Mouse (Mus musculus) cortical plate, adult 2 months (tissue): ENCODE results near the gene Nrxn2. TPM values are rescaled to one million over a fixed set of nuclear protein-coding genes. Genes with fewer than 3 reads are reported as not detected.

ENCODE experiments used
- H3K27ac ChIP-seq: fragments of 200-500 bp; 2 replicates; pipeline ENCODE4 v1.5.1; 2012; ENCODE audit warnings: low read length, control low read depth, inconsistent platforms; ENCODE audit not compliant: insufficient read depth
- H3K4me1 ChIP-seq: fragments of 200-500 bp; 2 replicates; pipeline ENCODE4 v1.6.1; 2011; ENCODE audit warnings: low read length; ENCODE audit not compliant: control insufficient read depth, insufficient read depth
- H3K4me3 ChIP-seq: fragments of 200-500 bp; 2 replicates; pipeline ENCODE4 v1.5.1; 2011; ENCODE audit warnings: mild to moderate bottlenecking, low read length, control low read depth; ENCODE audit not compliant: insufficient read depth
- CTCF ChIP-seq: fragments of 200-500 bp; IDR thresholded peaks from 2 replicates; pipeline ENCODE4 v1.5.1; 2011; ENCODE audit warnings: mild to moderate bottlenecking, control low read depth, low read length; ENCODE audit not compliant: insufficient read depth; ENCODE audit errors: extremely low read depth
- POLR2A ChIP-seq: fragments of 200-500 bp; IDR thresholded peaks from 2 replicates; pipeline ENCODE4 v1.6.1; 2011; ENCODE audit warnings: mild to moderate bottlenecking, low read length, control low read depth; ENCODE audit not compliant: insufficient read depth; ENCODE audit errors: extremely low read depth
- polyA plus RNA-seq: library from polyadenylated mRNA; depleted of rRNA; stranded (reverse); fragments of >200 nt; gene quantifications from 2 replicates; pipeline ENCODE4 v1.2.3, GENCODE M21; 2012

Nrxn2 gene
- polyA plus RNA-seq, 1 experiment, result 279 TPM

DNA sequence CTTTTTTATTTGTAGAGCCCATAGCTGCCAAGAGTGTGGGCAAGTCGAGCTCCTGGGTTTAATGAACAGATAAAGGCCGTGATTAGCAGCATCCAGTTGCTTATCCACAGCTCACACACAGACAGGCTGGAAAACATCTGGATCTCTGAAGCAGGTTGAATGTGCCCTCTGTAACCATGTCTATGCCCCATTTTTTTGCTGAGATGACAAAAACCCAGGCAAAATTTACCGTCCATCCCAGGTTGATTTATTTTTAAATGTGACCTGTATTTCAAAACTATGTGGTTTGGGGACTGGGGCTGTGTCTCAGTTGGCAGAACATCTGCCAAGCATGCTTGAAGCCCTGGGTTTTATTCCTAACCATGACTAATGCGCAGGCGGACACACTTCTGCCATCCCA lies 9.4 kb upstream of the Nrxn2 start:
- Histone ChIP-seq H3K4me1 (no peaks in the 10 kb centered on the region), H3K4me3 (no peak overlapping the region), H3K27ac (no peak overlapping the region)
- TF ChIP-seq CTCF (no peak), POLR2A (no peak)

DNA sequence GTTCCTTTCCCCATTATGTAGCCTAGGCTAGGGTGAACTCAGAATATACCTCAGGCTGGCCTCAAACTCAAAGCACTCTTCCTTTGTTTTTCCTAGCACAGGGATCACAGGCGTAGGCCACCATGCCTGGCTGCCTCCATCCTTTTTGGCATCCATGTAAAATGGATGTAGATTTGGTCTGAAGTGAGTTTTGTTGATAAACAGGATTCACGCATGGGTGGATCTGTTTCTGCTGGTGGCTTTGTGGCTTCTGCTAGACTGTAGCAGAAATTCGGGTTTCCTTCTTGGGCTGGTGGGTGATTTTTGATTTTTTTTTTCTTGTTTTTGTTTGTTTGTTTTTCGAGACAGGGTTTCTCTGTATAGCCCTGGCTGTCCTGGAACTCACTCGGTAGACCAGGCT lies 8.6 kb upstream of the Nrxn2 start:
- no peak overlapping the region for H3K4me3 ChIP-seq
- TF ChIP-seq CTCF (no peak), POLR2A (no peak)
- H3K4me1 ChIP-seq, result no peaks in the 10 kb centered on the region
- no peak overlapping the region for H3K27ac ChIP-seq

- no peak for TF ChIP-seq CTCF
- TF ChIP-seq POLR2A, result no peak
- H3K27ac ChIP-seq, result no peak overlapping the region
- H3K4me3 ChIP-seq, result no peak overlapping the region
- H3K4me1 ChIP-seq, result peaks cover 6% of the 10 kb centered on the region
These were observed 5.7 kb upstream of the Nrxn2 start for GRCm38 (mm10) chr19:6412798-6413197.

DNA sequence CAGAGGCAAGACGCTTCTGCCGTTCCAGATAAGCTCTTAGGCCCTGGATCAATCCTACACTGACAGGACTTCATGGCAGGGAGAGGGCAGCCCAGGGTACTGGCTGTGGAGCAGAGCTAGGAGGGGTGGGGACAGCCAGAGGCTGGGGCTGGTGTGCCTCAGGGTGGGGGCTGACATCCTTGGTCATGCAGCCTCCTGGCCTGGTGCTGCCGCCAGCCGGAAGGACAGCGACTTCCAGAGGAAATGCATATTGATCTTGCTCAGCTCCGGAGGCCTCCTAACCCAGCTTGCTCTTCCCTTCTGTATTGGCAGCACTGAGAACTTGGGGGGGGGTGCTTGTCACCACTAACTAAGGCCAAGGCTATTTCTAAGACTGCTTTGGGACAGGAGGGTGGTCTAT lies 3.1 kb upstream of the Nrxn2 start:
- H3K4me1 ChIP-seq, result peaks cover 6% of the 10 kb centered on the region
- H3K27ac ChIP-seq, result no peak overlapping the region
- TF ChIP-seq POLR2A (no peak), CTCF (no peak)
- no peak overlapping the region for H3K4me3 ChIP-seq

DNA sequence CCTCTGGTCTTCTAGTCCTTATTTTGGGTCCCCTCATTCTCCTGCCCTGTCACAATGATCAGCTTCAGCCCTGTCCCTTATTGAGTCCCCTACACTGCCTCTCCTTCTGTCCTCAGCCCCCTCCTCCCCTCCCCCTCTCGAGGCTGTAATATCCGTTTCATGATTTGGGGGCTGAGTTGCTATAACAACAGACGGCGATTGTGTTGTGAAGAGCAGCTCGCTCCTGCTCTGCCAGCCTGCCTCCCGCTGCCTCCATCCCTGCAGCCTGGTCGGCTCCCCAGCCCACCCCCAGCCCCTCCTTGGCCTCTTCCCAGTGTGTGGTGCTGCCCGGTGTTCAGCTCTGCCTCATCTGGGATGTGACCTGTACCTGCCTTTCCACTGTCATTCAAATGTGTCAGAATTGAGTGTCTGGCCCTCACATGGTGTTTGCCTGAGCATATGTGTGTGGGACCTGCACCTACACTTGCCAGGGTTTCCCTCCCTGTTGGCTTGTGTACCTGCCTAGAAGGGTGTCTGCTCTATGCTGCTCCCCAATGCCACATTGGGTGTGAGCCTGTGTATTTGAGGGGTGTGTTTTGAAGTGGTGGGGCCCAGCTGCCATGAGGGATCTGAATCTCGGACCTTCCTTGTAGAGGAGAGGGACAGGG lies 2.3 kb upstream of the Nrxn2 start:
- peaks cover 13% of the 10 kb centered on the region for H3K4me1 ChIP-seq
- H3K4me3 ChIP-seq, result no peak overlapping the region
- no peak overlapping the region for H3K27ac ChIP-seq
- TF ChIP-seq POLR2A, result no peak
- TF ChIP-seq CTCF, result no peak

GRCm38 (mm10) chr19:6416894-6417761 lies 1.4 kb upstream of the Nrxn2 start:
- H3K4me3 ChIP-seq, result no peak overlapping the region
- no peak for TF ChIP-seq CTCF
- H3K4me1 ChIP-seq, result peaks cover 13% of the 10 kb centered on the region
- H3K27ac ChIP-seq, result no peak overlapping the region

DNA sequence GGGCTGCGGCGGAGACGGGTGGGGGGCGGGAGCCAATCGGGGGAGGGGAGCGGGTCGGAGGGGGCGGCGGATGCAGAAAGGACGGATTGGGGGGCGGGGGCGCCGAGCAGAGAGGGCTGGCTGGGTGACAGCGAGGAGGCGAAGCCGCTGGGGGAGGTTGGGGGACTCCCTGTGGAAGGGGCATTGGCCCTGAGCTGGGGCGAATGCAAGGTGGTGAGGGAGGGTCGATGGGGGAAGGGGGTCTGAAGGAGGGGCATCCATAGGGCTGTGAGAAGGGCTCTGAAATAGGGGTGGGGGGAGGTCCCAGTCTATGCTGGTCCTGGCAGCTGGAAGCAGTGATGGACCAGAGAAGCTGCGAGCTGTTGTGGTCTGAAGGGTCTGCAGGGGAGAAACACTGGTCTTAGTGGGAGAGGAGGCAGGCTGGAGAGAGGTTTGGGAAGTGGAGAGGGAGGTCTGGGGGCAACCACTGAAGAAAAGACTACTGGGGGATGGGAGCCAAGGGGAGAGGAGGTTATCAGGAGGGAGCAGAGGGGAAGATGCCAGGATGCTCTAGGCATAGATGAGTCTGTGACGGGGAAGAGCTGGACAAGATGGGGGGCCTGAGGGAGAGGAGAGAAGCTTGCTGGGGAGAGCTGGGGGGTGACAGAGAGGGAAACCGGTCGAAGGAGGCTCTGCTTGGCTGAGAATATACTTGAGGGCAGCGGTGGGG lies 607 bp downstream of the Nrxn2 start:
- H3K4me1 ChIP-seq, result peaks cover 23% of the 10 kb centered on the region

GRCm38 (mm10) chr19:6419805-6420310 lies 1.3 kb downstream of the Nrxn2 start:
- peaks cover 26% of the 10 kb centered on the region for H3K4me1 ChIP-seq
- no peak overlapping the region for H3K27ac ChIP-seq
- TF ChIP-seq POLR2A, result no peak
- H3K4me3 ChIP-seq, result peak overlapping the region; percentile 87

More for the DNA sequence above, 607 bp downstream of the Nrxn2 start:
- Histone ChIP-seq H3K4me3 (peak overlapping the region; percentile 87), H3K27ac (no peak overlapping the region)
- no peak for TF ChIP-seq CTCF
- no peak for TF ChIP-seq POLR2A

DNA sequence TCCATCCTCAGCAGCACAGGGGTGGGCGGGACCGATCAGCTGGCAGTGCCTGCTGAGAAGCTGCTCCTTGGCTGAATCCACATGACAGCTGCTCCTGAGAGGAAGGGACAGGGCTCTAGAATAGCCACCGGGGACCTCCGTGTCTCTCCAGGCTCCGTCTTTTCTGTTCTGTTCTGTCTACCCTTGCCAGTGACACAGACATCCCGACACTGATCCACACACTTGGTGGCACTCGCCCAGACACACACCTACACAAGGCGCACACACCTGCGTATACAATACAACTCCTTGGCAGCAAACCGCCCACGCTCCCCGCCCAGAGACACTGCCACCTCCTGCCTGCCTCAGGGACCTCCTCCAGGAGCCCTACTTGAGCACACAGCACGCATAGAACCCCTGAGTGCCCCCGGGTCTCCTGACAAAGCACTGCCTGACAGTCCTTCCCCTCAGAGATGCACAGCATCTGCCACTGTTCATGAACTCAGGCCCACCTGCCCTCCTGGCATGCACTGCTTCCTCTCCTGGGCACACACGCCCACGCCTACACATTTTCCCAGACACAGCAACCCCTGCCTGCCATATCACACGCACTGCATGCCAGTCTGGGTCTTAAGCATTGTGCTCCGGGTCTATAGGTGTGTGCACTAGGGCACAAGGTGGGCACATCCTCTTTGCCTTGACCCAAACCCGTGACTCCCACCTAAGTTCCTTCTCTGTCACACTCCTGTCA lies 2.1 kb downstream of the Nrxn2 start:
- Histone ChIP-seq H3K27ac (no peak overlapping the region), H3K4me1 (peaks cover 26% of the 10 kb centered on the region), H3K4me3 (peak overlapping the region; percentile 87)
- TF ChIP-seq POLR2A, result no peak
- TF ChIP-seq CTCF, result no peak
